Mouse (Mus musculus) forebrain, embryonic 11.5 days (tissue): ENCODE measurements around the gene Baiap2l1. TPM values are rescaled to one million over a fixed set of nuclear protein-coding genes. Genes with fewer than 3 reads are reported as not detected.

Source experiments
- ATAC-seq: fragments of 200-750 bp; cut with Nextera tagmentation; replicated peaks from 2 replicates; pipeline ENCODE4 v1.8.0; 2017; ENCODE audit warnings: moderate TSS enrichment; ENCODE audit not compliant: low FRiP score
- DNase-seq: peaks from one replicate; pipeline ENCODE4 v3.0.0-alpha.2; 2017; ENCODE audit warnings: low spot score
- H3K27ac ChIP-seq: fragments of 300-500 bp; sonication (generic); 2 replicates; pipeline ENCODE4 v1.5.1; 2014; ENCODE audit warnings: low read depth, low read length
- H3K27me3 ChIP-seq: fragments of 300-500 bp; sonication (generic); 2 replicates; pipeline ENCODE4 v1.6.1; 2014; ENCODE audit warnings: mild to moderate bottlenecking, low read length, mixed read lengths; ENCODE audit not compliant: control insufficient read depth, insufficient read depth
- H3K36me3 ChIP-seq: fragments of 300-500 bp; sonication (generic); 2 replicates; pipeline ENCODE4 v1.6.1; 2014; ENCODE audit warnings: mild to moderate bottlenecking, low read length, moderate library complexity, mixed read lengths; ENCODE audit not compliant: control insufficient read depth, insufficient read depth
- H3K4me1 ChIP-seq: fragments of 300-500 bp; sonication (generic); replicated peaks from 2 replicates; pipeline ENCODE4 v1.6.1; 2014; ENCODE audit warnings: low read length, mixed read lengths; ENCODE audit not compliant: control insufficient read depth, insufficient read depth
- H3K4me2 ChIP-seq: fragments of 300-500 bp; sonication (generic); 2 replicates; pipeline ENCODE4 v1.6.1; 2014; ENCODE audit warnings: low read depth, mild to moderate bottlenecking, low read length, moderate library complexity, mixed read lengths; ENCODE audit not compliant: severe bottlenecking
- H3K4me3 ChIP-seq: fragments of 300-500 bp; sonication (generic); 2 replicates; pipeline ENCODE4 v1.5.1; 2014; ENCODE audit warnings: low read depth, low read length
- H3K9ac ChIP-seq: fragments of 300-500 bp; sonication (generic); 2 replicates; pipeline ENCODE4 v1.6.1; 2014; ENCODE audit warnings: low read length
- H3K9me3 ChIP-seq: fragments of 300-500 bp; sonication (generic); 2 replicates; pipeline ENCODE4 v1.6.1; 2016; ENCODE audit warnings: low read length, mixed read lengths; ENCODE audit not compliant: control insufficient read depth
- WGBS: fragments of 180-500 bp; shearing (Covaris S2); extraction: QIAGEN DNeasy Blood & Tissue Kit; methylation state at CpG from one replicate; pipeline ENCODE4 v1.1.7; 2014; 5-methylcytosine and 5-hydroxymethylcytosine counted together
- polyA plus RNA-seq: library from polyadenylated mRNA; unstranded; fragments of >200 nt; fragmentation: Nextera tagmentation; extraction: Ambion mirVana; gene quantifications from 2 replicates; pipeline ENCODE4 v1.2.1, GENCODE M21; 2014

The Baiap2l1 gene
- polyA plus RNA-seq, 1 experiment from 2014 or later = 4.2 TPM

GRCm38 (mm10) chr5:144247307-144247706, 110.6 kb downstream of the Baiap2l1 start:
- no peaks in the 10 kb centered on the region for H3K27me3 ChIP-seq
- H3K9ac ChIP-seq = no peak overlapping the region
- DNase-seq (no peak), ATAC-seq (no peak)
- no peaks in the 10 kb centered on the region for H3K4me1 ChIP-seq
- H3K9me3 ChIP-seq = peaks cover 3% of the 10 kb centered on the region; the same call in 1 of the 2 replicates
- no peak overlapping the region for H3K4me3 ChIP-seq
- H3K27ac ChIP-seq = no peak overlapping the region
- no peak overlapping the region for H3K4me2 ChIP-seq
- 77% methylated on average over 10 of the region's 10 CpGs for WGBS
- H3K36me3 ChIP-seq = no peaks in the 10 kb centered on the region

DNA sequence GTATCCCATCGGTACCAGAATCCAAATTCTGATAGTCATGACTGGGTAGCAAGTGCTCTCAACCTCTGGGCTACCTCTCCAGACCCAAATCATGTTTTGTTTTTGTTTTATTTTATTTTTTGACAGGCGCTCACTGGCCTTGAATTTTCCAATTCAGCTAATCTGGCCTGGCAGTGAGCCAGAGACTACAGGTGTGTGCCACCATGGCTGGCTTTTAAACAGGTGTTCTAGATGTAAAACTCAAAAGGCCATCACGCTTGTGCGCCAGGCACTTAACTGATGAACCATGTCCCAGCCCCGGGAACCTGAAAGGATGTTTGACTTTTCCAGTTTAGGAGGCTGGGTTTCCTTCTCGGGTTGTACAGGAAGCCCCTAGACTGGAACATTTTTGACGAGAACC, 111.2 kb downstream of the Baiap2l1 start:
- WGBS = 91% methylated on average over 7 of the region's 7 CpGs
- Histone ChIP-seq H3K9me3 (peaks cover 3% of the 10 kb centered on the region; the same call in 1 of the 2 replicates), H3K27me3 (no peaks in the 10 kb centered on the region), H3K4me2 (no peak overlapping the region), H3K36me3 (no peaks in the 10 kb centered on the region), H3K4me1 (no peaks in the 10 kb centered on the region), H3K4me3 (no peak overlapping the region), H3K27ac (no peak overlapping the region), H3K9ac (no peak overlapping the region)
- no peak for DNase-seq
- no peak for ATAC-seq

GRCm38 (mm10) chr5:144245592-144245991, 112.3 kb downstream of the Baiap2l1 start:
- H3K4me1 ChIP-seq = no peaks in the 10 kb centered on the region
- H3K4me3 ChIP-seq = no peak overlapping the region
- DNase-seq = no peak
- no peaks in the 10 kb centered on the region for H3K36me3 ChIP-seq
- WGBS = 60% methylated on average over 2 of the region's 2 CpGs
- no peak overlapping the region for H3K9ac ChIP-seq
- H3K9me3 ChIP-seq = peaks cover 3% of the 10 kb centered on the region; the same call in 1 of the 2 replicates
- H3K27me3 ChIP-seq = no peaks in the 10 kb centered on the region
- no peak for ATAC-seq
- no peak overlapping the region for H3K27ac ChIP-seq
- no peak overlapping the region for H3K4me2 ChIP-seq

DNA sequence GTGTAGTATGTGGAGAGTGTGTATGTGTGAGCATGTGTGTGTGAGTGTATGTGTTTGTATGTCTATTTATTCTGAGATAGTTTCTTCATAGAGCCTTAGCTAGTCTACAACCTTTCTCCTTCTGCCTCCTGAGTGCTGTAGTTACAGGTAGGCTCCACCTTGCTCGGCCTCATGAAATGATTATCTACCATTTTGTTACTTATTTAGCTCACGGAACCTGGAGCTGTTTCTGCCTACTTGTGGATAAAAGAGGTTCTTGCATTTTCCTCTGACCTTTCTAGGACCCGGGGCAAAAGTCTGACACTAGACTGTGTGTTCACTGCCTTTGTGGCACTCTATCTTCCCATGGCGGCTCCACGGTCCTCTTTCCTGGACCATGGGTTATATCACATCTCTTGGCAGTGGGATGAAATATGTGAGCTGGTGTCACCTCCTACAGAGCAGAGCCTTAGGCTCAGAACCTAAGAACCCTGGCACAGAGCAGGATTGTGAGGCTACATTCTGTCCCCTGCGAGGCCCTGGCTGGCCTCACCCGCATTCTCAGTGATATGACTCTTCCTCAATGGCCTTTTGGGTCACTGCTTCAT, 113.9 kb downstream of the Baiap2l1 start, which contains the start of gene Bri3:
Gene Bri3, plus strand, starts transcription at position 537 of the 587 bp plus-strand sequence.
- WGBS = 91% methylated on average over 7 of the region's 7 CpGs
- H3K4me3 ChIP-seq = no peak within 1 kb of the TSS
- H3K9me3 ChIP-seq = no peaks in the 10 kb centered on the region
- no peaks in the 10 kb centered on the region for H3K4me1 ChIP-seq
- H3K27ac ChIP-seq = no peak within 1 kb of the TSS
- H3K27me3 ChIP-seq = no peaks in the 10 kb centered on the region
- no peak for DNase-seq
- no peak for ATAC-seq
- no peaks in the 10 kb centered on the region for H3K36me3 ChIP-seq
- H3K4me2 ChIP-seq = no peak within 1 kb of the TSS
- H3K9ac ChIP-seq = no peak within 1 kb of the TSS

- ATAC-seq = no peak
These were observed 118.9 kb downstream of the Baiap2l1 start for GRCm38 (mm10) chr5:144238969-144239368.

DNA sequence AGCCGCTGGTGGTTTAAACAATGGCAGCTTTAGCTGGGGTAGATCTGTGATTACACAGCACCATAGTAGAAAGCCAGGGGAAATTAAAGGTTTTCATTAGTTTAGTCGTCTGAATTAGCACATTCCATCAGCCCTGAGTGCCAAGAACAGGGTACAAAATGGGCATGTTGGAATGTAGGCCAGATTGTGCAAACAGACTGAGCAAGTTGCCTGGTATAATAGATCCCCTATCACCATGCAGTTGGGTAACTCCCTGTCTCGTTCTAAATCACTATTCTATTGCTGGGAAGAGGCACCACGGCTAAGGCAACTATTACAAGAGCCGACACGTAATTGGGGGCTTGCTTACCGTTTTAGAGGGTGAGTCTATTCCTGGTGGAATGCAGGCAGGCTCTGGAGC, 123.2 kb downstream of the Baiap2l1 start:
- Histone ChIP-seq H3K27me3 (no peaks in the 10 kb centered on the region), H3K4me2 (no peak overlapping the region), H3K4me1 (no peaks in the 10 kb centered on the region), H3K36me3 (no peaks in the 10 kb centered on the region), H3K9me3 (no peaks in the 10 kb centered on the region), H3K9ac (no peak overlapping the region), H3K27ac (no peak overlapping the region), H3K4me3 (no peak overlapping the region)
- ATAC-seq (no peak), DNase-seq (no peak)
- whole genome bisulfite sequencing = 87% methylated on average over 7 of the region's 7 CpGs

More at GRCm38 (mm10) chr5:144238969-144239368, 118.9 kb downstream of the Baiap2l1 start:
- WGBS = 71% methylated on average over 1 of the region's 1 CpGs
- Histone ChIP-seq H3K27ac (no peak overlapping the region), H3K9me3 (no peaks in the 10 kb centered on the region), H3K9ac (no peak overlapping the region), H3K4me3 (no peak overlapping the region), H3K4me1 (no peaks in the 10 kb centered on the region), H3K27me3 (no peaks in the 10 kb centered on the region), H3K36me3 (no peaks in the 10 kb centered on the region), H3K4me2 (no peak overlapping the region)
- DNase-seq = no peak

- no peak overlapping the region for H3K4me2 ChIP-seq
- H3K9ac ChIP-seq = no peak overlapping the region
- 68% methylated on average over 6 of the region's 6 CpGs for WGBS
- DNase-seq (no peak), ATAC-seq (no peak)
- no peaks in the 10 kb centered on the region for H3K36me3 ChIP-seq
- no peaks in the 10 kb centered on the region for H3K27me3 ChIP-seq
- H3K4me1 ChIP-seq = no peaks in the 10 kb centered on the region
- no peaks in the 10 kb centered on the region for H3K9me3 ChIP-seq
- H3K4me3 ChIP-seq = no peak overlapping the region
- no peak overlapping the region for H3K27ac ChIP-seq
These were observed 123.7 kb downstream of the Baiap2l1 start for GRCm38 (mm10) chr5:144234222-144234621.

GRCm38 (mm10) chr5:144232531-144232930, 125.4 kb downstream of the Baiap2l1 start:
- H3K9ac ChIP-seq = no peak overlapping the region
- H3K4me2 ChIP-seq = no peak overlapping the region
- H3K4me3 ChIP-seq = no peak overlapping the region
- DNase-seq = no peak
- no peak overlapping the region for H3K27ac ChIP-seq
- H3K9me3 ChIP-seq = no peaks in the 10 kb centered on the region
- no peaks in the 10 kb centered on the region for H3K4me1 ChIP-seq
- H3K36me3 ChIP-seq = no peaks in the 10 kb centered on the region
- WGBS = 88% methylated on average over 5 of the region's 5 CpGs
- no peak for ATAC-seq
- no peaks in the 10 kb centered on the region for H3K27me3 ChIP-seq

- no peaks in the 10 kb centered on the region for H3K4me1 ChIP-seq
- 82% methylated on average over 1 of the region's 1 CpGs for WGBS
- H3K9ac ChIP-seq = no peak overlapping the region
- H3K36me3 ChIP-seq = no peaks in the 10 kb centered on the region
- H3K27me3 ChIP-seq = no peaks in the 10 kb centered on the region
- no peak overlapping the region for H3K27ac ChIP-seq
- ATAC-seq (no peak), DNase-seq (no peak)
- H3K4me3 ChIP-seq = no peak overlapping the region
- no peaks in the 10 kb centered on the region for H3K9me3 ChIP-seq
- no peak overlapping the region for H3K4me2 ChIP-seq
These were observed 126.5 kb downstream of the Baiap2l1 start for GRCm38 (mm10) chr5:144231410-144231809.
